Mouse (Mus musculus): ENCODE measurements around the gene 3110009E18Rik.

3110009E18Rik gene

DNA sequence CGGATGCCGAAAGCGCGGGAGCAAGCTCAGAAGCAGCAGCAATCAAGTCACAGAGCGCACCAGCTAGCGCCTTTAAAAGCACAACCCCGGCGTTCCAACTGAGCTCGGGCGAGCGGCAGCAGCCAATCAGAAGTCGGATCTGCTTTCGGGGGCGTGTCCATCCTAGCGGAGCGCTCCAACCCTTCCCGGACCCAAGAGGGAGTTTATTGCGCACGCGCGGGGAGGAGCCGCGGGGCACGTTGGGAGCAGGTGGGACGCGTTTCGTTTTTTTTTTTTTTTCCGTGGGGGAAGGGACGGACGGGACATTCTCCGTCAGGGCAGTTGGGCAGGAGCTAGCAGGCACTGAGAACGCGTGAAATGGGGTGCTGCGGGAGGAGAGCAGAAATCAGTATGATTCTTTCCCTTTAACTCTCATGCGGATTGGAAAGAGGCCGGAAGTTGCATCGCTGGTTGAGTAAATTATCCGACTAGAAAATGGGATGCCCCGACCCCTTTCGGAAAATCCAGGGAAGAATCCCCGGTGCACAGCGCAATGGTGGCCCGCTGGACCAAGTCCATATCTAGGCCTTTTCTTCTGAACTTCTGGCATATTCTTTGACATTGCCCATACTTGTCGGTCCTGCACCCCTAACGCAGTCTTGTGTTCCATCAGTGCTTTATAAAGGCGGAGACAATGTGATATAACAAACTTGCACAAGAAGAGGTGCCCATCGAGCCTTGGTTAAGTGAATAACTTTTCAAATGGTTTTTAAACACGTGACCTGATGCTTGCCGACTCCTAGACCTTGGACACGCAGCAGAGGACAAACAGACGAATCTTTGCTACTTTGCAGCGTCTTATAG, at the start of gene 3110009E18Rik, which contains the start of gene Dbi:
3110009E18Rik (plus strand) TSS at position 219 of the 843 bp plus-strand sequence.
Dbi (minus strand) TSS at position 110 of the 843 bp plus-strand sequence.
- peak; percentile 96 for DNase-seq (ENCODE audit: low read depth, low spot score)

DNA sequence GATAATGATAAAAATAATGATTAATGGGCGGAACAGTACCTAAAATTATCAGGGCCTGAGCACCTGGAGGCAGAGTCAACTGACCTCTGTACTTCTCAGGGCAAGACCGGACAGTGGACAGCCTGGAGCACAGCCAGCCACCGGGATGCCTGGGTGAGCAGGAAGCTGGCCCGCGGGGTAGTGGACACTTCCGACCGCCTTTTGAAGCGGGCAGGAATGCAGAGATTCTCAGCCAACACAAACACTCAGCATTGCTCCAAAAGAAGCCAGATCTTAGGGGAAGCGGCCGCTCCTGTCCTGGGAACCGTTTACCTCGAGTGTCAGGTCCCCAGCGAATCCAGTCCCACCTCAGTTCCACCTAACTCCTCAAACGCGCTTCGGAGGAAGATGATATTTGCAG, 48.1 kb upstream of the 3110009E18Rik start:
- DNase-seq (ENCODE audit: low read depth, low spot score): no peak

DNA sequence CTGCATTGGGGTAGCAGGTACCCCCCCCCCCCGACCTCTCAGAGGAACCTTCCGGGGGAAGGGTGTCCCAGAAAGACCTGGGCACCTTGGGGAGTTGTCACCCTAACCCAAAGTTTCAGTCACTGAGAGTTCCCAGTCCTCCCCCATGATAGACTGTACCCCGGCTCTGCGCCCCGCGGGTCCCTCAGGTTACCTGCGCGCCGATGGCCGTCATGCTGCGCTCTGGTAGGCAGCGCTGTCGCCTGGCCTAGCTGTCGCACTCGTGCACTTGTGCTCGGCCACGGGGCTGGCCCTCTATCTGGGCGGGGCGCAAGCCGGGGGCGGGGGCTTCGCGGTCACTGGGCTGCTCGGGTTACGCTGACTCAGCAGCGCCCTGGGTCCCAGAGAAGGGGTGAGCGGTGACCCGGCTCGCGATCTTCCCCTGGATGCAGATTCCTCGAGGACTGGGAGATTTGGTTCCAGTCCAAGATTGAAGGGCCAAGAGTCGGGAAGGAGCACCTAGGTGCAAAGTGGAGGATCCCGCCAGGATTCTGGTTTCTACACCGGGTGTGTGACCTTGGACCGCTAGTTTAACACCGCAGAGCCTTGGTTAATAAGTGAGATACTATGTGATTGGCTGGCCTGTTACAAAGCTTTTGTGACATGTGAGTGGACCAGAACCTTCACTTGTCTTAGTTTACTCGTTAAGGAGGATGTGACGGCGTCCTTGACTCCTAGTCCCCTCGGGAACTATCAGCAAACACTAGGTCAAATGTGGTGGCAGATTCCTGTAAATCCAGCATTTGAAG, 47.3 kb upstream of the 3110009E18Rik start, which contains the start of gene Tmem37:
Tmem37 (minus strand) TSS at position 556 of the 788 bp plus-strand sequence.
- DNase-seq (ENCODE audit: low read depth, low spot score): no peak

DNA sequence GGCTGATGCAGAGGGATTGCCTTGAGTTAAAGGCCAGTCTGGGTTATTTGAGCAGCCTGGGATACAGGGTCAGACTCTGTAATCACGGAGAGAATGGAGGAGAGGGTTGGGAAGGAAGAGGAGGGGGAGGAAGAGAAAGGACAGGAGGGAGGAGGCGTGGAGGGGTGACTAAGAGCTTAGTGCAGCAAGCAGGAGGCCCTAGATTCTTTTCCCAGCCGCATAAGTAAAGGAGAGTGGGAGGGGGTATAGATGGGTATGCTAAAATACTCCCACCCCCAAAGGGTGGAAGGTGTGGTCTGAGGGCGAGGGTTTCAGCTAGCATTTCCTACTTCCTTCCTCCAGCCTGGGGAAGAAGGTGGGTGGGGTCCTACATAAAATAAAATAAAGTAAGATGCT, 46.7 kb upstream of the 3110009E18Rik start:
- no peak for DNase-seq (ENCODE audit: low read depth, low spot score)

DNA sequence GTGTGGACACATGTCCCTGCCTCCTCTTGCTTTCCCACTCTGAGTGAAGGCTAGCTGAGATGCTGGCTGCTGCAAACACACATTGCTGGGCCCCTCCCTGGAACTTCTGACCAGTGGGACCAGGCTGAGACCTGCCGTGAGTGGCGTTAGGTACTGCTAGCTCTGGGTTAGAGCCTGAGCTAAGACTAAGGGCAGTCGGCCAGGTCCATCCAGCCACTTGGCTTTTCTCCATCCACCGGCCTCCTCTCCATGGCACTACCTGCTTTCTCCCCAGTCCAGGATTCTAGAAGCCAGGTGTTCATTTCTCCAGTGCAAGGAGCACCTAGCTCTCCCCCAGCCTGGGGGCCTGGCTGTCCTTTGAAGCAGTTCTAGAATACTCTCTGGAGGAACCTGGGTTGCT, 46.1 kb upstream of the 3110009E18Rik start:
- DNase-seq (ENCODE audit: low read depth, low spot score): no peak

DNA sequence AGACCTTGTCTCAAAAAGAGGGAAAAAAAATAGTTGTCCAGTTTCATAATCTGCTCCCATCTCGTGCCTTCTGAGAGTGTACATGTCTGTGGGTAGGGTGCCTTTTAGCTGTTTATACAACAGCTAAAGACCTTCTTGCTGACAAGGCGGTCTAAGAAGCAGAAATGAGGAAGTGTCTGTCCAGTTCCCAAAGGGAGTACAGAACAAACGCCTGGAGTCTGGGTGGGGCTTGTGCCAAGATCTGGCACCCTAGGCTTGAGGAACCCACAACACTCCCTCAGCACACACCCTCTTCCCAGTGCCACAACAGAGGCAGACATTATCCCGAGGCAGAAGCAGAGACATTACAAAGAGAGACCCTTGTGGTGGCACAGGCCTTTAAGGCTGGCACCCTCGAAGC, 45.5 kb upstream of the 3110009E18Rik start:
- DNase-seq (ENCODE audit: low read depth, low spot score): no peak

DNA sequence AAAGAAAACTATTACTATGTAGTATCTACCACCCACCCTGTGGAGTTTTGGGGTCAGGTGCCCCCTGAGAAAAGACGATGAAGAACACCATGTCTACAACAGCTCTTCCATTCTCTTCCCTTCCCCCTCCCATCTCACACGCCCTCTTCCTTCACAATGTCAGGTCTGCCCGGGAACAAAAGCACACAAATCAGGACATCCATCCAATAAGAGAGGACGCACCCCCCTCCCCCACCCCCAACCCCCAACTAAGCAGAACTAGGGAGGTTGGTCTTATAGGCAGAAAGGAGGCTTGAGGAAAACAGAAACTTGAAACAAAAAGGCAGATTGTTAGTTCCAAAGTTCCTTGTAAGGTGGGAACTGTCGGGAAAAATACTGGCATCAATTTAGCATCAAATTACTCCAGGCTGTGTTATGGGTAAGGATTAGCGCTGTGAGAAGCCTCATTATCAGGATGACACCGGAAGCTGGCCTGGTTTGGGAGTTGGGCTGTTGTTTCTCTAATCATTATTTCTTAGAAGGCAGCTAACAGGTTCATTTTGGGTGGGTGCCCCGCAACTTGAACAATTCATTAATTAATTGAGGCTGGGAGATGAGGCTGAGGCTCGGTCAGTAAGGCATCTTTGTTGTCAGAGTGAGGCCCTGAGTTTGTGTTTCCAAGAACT, 43.1 kb upstream of the 3110009E18Rik start:
- no peak for DNase-seq (ENCODE audit: low read depth, low spot score)

DNA sequence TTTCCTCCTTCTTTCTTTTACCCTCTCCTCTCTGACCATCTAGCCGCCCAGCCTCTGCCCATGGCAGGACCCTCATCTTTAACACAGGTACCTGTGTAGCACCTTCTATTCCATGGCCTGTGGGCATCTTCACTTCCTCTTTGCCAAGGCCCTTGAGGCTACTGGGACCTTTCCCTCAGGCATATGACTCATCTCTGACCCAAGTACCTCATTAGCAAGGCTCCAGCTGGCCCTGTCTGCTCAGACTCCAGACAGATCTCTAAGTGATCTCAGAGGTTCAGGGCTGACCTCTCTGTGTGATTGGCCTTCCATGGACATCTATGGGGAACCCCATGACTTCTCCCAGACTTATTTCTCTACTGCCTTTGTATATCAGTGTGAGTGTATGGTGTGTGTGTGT, 40.4 kb upstream of the 3110009E18Rik start:
- DNase-seq (ENCODE audit: low read depth, low spot score): no peak

DNA sequence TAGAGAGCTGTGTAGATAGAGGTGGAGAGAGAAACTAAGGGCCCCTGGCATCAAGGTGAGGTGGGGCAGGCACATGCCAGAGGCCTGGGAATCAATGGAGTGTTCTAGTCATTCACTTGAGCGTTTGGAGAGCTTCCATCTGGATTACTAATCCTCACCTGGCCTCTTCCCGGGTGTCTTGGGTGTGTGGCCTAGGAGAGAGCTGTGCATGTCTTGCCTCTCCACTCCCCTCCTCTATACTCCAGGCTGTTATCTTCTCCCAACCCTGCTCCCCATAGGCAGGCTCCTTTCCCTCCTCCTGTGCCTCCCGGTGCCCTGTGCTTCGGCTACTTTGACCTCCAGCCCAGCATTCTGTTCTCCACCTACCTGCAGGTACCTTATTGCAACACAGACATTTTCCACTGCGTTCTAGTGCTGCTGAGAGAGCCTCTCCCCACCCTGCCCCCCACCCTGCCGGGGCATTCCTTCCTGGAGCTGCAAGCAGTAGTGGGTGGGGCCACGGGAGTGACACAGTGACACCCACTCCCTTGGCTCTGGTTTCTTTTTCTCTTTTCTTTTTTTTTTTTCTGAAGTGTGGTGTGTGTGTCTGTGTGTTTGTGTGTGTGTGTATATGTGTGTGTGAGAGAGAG, 37.9 kb upstream of the 3110009E18Rik start:
- no peak for DNase-seq (ENCODE audit: low read depth, low spot score)

DNA sequence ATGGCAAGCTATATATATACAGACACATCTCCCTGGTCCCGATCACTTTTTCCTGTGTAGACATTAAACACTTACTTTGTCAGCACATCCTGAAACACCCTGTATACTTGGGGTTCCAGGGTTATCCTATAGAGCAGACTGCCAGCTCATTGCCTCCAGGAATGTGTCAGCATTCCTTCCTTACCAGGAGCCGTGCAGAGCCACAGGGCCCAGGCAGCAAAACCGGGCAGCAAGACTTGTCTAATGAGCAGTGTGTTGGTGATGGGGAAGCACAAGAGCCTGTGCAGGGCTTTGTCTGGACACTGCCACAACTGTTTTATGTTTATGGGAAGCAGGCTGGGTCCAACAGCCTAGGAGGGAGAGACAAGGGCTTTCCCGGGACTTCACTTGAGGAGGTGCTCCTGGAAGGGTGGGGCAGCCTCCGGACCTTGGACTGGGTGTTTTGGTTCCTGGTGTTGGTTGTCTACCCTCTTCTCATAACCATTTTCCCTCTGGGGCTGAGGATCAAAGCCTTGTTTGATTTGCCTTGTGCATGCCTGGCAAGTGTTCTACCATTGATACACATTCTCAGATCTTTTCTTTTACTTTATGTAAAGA, 37.0 kb upstream of the 3110009E18Rik start:
- no peak for DNase-seq (ENCODE audit: low read depth, low spot score)

DNA sequence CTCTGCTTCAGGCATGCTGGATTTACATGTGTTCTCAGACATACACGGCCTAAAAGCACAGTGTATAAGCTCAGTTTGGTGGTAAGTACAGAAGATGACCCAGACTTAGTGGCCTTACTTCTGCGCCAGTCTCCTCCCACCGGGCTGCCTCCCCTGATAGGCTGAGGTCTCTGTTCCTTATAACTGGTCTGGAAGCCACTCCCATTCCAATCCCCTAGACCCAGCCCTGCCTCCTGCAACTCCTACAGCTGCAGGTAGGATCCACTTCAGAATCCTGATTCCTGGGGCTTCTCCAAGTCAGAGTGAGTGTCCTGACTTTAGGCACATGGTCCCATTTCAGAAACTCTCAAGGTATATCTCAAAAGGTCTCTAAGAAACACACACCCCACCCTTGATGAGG, 35.3 kb upstream of the 3110009E18Rik start:
- DNase-seq (ENCODE audit: low read depth, low spot score): no peak

DNA sequence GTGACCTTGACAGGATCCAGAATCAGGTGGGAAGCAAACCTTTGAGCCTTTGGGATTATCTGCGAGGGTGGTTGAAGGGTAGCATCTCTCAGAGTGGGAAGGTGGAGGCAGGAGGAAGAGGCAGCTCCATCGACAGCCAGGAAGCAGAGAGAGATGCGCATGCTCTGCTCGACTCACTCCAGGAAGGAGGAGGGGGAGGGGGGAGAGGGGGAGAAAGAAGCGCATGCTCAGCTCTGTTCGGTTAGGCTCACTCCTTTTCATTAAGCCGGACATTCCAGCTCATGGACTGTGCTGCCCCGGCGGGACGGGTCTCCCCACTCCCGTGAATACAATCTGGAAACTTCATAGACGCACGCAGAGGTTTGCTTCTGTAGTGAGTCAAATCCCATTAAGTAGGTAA, 34.3 kb upstream of the 3110009E18Rik start:
- no peak for DNase-seq (ENCODE audit: low read depth, low spot score)

DNA sequence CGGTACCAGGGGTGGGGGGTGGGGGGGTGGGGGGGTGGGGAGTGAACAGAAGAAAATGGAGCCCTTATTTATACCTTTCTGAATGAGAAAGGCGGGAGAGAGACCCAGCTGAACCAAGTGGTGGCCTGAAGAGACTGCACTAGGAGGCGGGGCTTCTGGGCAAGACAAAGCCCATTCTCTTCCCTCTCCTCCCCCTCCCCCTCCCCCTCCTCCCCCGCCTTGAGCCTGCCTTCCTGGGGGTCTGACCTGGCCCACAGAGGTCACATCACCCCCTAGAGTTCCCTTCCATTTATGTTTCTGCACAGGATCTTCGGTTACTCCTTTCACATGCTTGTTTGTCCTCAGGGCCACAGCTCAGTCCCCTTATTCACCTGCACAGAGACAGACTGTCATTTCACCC, 31.8 kb upstream of the 3110009E18Rik start:
- DNase-seq (ENCODE audit: low read depth, low spot score): no peak

DNA sequence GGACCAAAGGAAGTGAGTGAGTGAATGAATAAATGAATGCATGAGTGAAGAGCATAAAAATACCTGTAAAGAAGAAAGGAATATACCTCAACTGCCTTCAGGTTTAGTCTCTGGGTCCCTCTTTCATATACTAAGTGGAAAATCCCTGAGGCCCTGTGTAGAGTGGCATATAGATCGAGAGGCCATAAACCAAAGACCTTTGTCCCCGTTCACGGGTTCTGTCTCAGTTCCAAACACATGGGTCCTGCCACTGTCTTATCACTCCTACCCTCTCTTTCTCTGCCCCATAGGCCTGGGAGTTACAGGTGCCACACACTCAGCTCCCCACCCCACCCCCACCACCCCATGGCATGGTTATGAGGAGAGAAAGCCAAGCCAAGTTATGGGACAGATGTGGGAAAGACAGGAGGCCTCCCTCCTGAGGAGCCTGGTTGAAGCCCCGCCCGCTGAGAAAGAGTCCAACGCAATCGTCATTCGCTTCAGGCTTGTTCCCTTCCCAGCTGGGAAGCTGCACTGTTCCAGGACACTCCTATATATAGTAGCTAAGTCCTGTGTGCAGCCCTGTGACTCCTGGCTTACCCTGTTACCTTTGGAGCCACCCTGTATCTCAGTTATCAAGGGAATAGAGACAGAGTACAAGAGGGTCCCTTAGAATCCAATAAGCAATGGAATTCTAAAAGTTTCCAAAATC, 30.0 kb upstream of the 3110009E18Rik start:
- no peak for DNase-seq (ENCODE audit: low read depth, low spot score)

DNA sequence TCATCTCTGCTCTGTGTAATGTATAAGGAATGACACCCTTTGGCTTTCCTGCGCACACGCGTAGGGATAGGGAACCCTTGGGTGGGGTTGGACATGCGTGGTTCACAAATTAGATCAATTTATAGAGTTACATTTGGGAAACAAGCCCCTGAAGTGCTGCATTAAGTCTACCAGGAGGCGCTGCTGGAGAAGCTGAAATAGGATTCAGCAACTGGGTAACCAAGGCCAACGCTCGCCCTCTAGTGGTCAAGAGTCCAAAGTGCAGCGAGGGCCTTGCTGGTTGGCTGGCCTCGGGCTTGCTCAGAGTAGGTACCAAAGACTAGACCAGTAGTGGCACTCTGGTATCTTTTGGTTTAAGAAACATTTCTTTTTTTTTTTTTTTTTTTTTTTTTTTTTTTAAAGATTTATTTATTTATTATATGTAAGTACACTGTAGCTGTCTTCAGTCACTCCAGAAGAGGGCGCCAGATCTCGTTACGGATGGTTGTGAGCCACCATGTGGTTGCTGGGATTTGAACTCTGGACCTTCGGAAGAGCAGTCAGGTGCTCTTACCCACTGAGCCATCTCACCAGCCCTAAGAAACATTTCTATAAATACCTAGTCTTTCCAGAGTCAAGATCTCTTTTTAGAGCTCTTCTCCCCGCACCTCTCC, 27.4 kb upstream of the 3110009E18Rik start:
- peak; percentile 24 for DNase-seq (ENCODE audit: low read depth, low spot score)

DNA sequence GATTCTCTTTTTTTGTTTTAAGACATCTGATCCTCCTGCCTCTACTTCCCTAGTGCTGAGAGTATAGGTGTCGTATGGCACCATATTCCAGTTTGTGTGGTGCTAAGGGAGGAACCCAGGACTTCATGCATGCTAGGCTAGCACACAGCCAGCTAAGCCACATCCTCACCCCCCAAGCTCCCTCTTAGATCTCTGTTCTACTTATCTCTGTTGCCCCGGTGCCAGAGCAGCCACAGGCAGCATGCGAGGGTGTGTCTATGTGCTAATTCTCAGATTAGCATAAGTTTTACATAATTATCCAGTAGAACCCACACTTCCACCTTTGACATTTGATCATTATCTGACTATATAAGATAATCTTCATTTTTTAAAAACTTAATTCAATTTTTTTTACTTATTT, 26.1 kb upstream of the 3110009E18Rik start:
- DNase-seq (ENCODE audit: low read depth, low spot score): no peak

DNA sequence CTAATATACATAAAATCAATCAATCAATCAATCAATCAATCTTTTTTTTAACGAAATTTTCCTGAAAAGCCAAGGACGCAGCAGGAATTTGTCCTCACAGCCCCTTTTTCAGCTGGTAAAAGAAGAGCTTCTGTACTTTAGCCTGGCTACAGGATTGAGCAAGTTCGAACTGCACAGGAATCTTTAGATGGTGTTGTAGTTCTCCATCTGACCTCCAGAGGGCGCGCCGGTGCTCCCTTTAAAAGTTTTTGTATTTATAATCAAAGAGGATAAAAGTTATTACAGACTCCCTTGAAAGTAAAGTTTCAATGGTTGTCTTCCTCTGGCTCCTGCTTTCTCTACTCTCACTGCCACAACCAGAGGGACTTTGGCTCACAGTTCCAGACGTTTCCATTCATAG, 22.7 kb upstream of the 3110009E18Rik start:
- DNase-seq (ENCODE audit: low read depth, low spot score): no peak

DNA sequence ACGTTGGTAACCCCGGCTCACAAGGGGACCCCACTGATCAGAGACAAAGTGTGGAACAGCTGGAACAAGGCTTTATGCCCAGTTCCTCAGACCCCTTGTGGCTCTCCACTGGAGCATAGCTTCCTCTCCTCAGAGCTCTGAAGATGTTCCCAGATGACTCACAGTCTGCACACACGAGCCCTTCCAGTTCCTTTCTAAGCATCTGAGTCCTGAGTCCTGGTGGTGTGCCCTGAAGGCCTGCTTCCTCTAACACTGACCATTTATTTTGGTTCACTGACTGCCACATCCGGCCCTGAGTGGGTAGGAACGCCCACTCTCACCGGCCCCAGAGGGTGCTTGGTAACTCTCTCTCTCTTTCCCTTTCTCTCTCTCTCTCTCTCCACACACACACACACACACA, 21.5 kb upstream of the 3110009E18Rik start:
- no peak for DNase-seq (ENCODE audit: low read depth, low spot score)

DNA sequence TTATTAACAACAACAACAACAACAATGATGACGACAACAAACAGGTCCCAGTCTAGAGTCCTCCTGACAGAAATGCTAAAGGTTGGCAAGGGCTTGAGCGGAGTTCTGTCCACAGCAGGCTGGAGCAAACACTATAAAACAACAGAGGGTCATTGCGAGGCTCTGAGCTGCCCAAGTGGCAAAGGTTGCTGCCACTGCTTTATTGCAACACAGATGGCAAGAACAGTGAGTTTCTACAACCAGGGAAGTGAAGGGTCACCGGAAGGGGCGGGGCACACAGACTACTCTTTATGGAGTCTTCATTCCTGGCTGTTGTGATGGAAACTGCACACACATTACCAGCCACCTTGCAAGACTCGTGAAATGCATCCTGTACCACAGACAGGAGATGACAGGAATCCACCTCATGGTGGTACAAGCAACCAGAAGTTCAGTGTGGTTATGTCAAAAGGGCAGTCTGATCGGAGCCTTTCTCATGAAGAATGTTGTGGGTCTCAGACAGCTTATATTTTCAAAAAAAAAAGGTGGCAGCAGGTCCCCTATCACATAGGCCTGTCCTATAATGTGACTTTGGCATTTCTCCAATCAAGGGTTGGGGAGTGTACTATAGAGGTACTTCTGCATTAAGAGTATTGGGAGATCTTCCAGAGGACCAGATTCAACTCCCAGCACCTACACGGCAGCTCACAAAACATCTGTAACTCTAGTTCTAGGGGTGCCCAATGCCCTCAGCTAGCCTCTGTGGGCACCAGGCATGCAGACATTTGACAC, 20.3 kb upstream of the 3110009E18Rik start:
- DNase-seq (ENCODE audit: low read depth, low spot score): no peak
